Mouse (Mus musculus) right cerebral cortex, adult 18-20 months (tissue): Measurements from ENCODE around the gene Msx3.

Experiments
- DNase-seq: peaks from one replicate; pipeline ENCODE4 v3.0.0; 2022; ENCODE audit warnings: mixed read lengths

Gene Msx3

DNA sequence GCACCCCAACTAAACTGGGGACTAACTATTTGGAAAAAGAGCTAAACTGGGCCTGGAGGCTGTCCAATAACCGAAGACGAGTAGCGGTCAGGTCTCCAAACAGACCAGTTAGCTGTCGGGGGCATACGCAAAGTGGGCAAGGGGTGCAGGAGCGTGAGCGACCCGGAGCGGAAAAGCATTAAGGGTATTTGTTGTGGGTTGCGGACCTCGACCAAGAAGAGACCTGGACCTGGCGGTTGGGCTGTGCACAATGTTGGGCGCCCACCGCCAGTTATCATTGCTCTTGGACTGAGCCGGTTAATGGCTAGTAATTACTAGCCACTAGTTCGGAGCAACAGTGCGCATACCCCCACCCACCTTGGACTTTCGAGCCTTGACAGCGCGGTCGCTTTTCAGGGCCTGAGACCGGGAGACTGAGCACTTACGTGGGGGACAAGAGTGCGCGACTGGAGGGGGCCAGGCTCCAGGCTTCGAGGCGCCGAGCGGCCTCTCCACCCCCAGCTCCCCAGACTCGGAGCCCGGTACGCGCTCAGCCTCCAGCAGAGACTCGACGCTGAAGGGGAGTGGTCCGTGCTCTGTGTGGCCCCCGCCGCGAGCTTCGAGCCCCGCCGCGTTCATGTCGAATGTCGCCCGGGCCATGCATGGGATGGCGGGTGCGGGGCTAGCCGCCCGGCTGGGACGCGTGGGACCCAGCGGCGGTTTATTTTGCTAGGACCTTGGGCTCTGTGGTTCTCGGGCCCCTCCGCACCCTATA, at the start of gene Msx3:
Gene Msx3 (minus strand): TSS at position 729 of the 754 bp plus-strand sequence.
- DNase-seq: no peak

GRCm38 (mm10) chr7:140098466-140098865, 49.6 kb upstream of the Msx3 start:
- no peak for DNase-seq

DNA sequence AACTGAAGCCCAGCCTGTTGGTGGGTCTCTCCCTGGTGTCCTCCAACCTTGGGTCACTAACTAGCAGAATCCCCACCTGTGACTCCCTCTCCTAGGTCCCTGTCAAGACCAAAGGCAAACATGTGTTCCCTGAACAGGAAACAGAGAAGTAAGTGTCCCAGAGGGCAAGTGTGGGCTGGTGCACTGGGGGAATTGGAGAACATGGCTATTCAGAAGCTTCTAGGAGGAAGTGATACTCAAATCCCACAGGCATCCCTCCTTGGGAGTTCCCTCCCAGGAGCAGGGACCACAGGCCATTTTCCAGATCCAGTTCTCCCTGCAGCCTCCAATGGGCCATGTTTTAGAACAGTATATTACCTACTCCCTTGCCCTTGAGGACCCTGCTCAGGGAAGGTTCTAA, 47.2 kb upstream of the Msx3 start:
- DNase-seq: no peak

GRCm38 (mm10) chr7:140095556-140095955, 46.7 kb upstream of the Msx3 start:
- DNase-seq: no peak

- no peak for DNase-seq
These were observed 46.1 kb upstream of the Msx3 start for GRCm38 (mm10) chr7:140094954-140095353.

GRCm38 (mm10) chr7:140092924-140093528, 44.1 kb upstream of the Msx3 start, which contains the start of gene Prap1:
TSS of gene Prap1 (plus strand) at chr7:140093395.
- no peak for DNase-seq

DNA sequence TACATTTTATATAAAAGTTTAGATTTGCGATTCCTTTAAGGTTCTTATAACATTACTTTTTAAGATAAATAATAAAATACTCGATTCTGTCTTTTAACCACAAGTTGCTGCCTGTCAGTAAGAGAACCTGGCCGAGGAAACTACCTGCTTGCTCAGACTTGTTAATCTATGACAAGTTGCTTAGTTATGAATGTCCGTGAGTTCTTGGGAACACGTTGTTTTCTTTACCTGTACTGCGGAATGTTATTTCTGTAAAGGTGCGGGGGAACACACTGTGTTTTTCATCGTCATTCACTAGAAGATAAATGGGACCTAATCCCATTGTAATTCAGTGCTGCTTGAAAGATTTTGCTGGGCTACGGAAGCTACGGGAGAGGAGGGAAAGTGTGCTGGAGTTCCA, 41.7 kb upstream of the Msx3 start:
- DNase-seq: no peak

GRCm38 (mm10) chr7:140082242-140082678, 33.4 kb upstream of the Msx3 start, which contains the start of gene Caly:
TSS of gene Caly (minus strand) at chr7:140082548.
- DNase-seq: peak; percentile 95

- DNase-seq: peak; percentile 55
These were observed 32.7 kb upstream of the Msx3 start for GRCm38 (mm10) chr7:140081408-140082241.

DNA sequence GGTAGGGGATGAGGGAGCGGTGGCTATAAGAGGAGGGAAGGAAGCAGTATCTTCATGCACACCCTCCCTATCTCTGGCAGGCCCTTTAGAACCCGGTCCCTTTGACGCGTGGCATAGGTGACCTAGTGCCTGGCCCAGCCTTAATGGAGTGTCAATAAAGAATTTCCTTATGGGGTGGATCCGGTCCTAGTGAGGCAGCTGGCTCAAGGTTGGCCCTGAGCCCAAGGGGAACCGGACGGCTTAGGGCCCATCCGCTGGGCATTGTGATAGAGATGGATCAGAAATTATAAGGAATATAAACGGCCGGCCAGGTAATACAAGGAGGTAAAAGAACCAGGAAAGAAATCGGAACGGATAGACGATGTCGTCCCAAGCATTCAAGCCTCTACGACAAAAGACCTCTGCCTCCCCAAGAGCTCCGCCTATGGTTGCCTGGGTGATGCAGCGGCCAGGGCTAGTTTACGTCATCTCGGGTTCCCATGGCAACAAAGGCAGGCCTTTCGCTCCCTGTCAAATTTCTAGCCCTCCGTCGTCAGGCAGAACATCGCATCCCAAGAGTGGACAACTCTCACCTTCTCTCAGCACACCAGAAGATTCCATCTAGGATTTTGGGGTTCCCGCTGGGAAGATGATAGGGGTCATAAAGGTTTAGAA, 31.7 kb upstream of the Msx3 start:
- peak; percentile 95 for DNase-seq

GRCm38 (mm10) chr7:140078711-140079110, 29.8 kb upstream of the Msx3 start:
- peak; percentile 82 for DNase-seq

DNA sequence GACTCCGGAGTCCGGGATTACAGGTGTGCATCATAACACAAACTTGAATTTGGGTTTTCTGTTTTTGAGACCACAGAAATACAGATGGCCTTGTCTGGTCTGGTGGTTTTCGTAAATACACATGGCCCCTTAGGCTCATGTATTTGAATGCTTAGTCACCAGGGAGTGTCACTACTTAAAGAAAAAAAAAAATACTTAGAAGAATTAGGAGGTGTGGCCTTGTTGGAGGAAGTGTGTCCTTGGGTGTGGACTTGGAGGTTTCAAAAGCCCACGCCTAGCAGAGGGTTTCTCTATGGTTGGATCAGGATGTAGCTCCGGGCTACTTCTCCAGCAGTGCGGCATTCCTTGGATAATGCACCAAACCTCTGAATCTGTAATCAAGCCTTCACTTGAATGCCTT, 28.8 kb upstream of the Msx3 start:
- no peak for DNase-seq

DNA sequence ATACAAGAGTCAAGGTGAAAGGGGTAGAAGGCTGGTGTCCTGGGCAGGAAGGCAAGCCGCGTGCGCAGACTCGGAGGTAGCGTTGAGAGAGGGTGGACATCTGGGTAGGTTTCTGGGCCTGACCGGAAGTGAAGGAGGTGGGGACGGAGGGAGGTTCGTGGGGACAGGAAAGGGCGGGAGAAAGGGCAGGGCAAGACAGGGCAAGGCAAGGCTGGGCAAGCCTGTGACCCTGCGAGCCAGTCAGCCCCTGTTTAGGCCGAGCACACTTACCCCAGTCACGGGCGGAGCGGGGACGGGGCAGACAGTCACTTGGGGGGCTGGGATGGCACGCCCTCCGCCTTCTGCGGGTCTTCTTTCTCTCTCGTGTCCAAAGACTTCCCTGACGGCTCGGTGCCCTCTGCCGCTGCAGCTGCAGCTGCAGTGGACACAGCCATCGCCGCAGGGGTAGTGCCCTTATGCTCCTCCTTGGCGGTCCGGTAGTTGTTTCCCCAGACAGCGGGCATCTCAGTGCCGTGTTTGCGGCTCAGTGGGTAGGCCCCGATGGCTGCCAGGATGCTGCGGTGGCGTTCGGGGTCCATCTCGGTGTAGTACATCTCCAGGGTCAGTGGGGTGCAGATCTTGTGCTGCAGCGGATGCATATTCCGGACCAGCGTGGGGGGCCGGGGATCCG, 21.3 kb upstream of the Msx3 start:
- DNase-seq: no peak

- no peak for DNase-seq
These were observed 18.5 kb upstream of the Msx3 start for GRCm38 (mm10) chr7:140067397-140067796.

- peak; percentile 73 for DNase-seq
These were observed 14.2 kb upstream of the Msx3 start for GRCm38 (mm10) chr7:140063092-140063491.

DNA sequence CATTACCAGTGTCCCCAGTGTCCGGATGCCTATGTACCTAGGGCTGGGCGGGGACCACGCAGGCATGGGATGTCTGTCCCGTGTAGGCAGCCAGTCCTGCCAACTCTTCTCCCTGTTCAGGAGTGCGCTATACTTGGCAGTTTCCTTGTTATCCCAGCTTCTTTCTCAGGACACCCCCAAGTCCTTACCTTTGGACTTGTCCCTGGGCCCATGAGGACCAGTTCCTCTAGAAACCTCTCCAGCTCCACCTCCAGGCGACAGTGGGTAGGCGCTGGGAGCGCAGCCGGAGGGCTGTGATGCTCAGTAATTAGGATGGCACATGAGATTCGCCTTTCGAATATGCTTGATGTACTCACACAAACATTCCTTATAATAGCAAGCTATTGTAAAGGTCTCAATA, 13.4 kb upstream of the Msx3 start:
- DNase-seq: no peak

DNA sequence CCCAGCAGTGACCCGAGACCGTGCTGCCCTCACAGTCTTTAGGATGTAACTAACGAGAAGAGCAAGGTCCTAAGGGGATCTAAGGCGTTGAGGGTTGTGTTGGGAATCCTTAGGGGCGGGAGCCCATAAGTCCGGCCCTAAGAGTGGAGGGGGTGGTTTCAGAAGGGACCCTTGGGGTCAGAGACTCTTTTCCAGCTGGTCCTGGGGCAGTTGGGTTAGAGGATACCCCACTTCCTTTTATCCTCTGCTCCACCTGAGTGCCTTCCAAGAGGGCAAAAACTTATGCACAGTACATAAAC, 12.9 kb upstream of the Msx3 start:
- DNase-seq: no peak

GRCm38 (mm10) chr7:140060936-140061831, 12.3 kb upstream of the Msx3 start:
- no peak for DNase-seq

DNA sequence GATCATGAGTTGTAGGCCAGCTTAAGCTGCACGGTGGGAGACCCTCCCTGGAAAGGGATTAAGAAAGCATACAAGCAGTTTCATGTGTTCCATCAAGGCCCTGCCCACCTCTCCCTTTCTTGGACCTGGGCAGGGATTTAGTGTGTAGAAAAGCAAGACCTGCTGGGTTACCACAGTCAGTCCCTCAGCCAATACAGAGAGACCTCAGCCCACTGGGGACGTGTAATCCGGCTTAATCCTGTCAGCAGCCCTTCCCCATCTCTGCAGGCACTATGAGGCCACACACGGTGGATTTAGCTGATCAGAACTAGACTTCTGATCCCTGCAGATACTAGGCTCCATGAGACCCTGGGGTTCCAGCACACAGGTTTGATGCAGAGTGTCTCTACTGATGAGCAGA, 10.7 kb upstream of the Msx3 start:
- no peak for DNase-seq

- no peak for DNase-seq
These were observed 9.6 kb upstream of the Msx3 start for GRCm38 (mm10) chr7:140058528-140058927.
